Mouse (Mus musculus): ENCODE data around the gene Pou2f1.

GRCm38 (mm10) chr1:166047505-166048170, 45.2 kb upstream of the Pou2f1 start:
- TF ChIP-seq EP300 (IDR thresholded peaks at IDR 0.05; ENCODE audit: low read depth) (peak; percentile 55; the same call in 1 of the 2 replicates), CTCF (IDR thresholded peaks at IDR 0.05; ENCODE audit: low read depth) (no peak)

Measured in liver, postnatal 0 days (tissue).